8 mouse cellular contexts compared by ENCODE assay signal in the genomic region with DNA sequence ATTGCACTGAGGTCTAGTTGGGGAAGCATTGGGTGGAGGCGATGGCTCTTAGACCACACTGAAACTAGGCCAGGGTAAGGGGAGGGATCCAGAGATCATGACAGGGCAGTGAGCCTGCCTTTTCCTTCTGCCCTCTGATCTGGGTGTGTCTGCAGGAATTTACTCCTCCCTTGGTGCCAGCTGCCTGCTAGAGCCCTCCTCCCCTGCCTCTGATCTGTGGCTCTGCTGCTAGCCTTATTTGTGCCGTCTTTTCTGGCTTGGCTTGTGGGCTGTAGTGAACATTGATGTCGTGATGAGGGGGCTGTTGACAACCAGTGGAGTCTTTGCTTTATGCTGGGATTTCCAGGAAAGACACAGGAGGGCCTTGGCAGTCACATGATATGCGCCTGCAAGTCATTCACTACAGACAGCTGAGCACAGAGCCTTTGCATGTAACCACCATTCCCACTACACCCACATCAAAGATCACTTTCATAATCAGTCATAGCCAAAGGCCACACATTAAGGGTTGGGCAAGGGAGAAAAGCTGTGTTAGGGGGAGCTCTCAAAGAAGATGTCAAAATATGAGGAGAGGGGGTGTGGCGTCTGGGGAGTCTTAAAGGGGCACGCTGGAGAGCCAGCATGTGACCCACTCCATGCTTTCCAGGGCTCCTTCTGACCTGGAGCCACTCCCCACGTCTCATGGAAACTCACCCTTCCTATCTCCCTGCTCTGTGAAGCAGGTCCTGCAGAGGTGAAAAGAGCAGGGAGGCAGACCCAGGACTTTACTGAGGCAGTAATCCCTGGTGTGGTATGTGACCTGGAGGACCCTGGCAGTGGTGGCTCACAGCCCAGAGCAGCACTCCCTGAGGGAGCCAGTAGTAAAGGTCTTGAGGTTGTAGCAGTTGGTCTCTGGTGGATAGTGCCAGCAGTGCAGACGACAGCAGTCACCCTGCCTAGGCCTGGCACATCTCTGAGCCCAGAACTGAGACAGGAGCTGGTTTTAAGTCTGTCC. TPM values are rescaled to one million over a fixed set of nuclear protein-coding genes. Genes with fewer than 3 reads are reported as not detected.
DNase-seq lines count a peak whose midpoint lies in the region; ATAC-seq and TF ChIP-seq lines count a peak whose summit lies in the region.

No protein-coding gene starts in this region.

- TF ChIP-seq CTCF in midbrain, postnatal 0 days (IDR thresholded peaks at IDR 0.05) = no peak

- WGBS in hindbrain, embryonic 14.5 days = 46% methylated on average over 8 of the region's 8 CpGs
- 21% methylated on average over 8 of the region's 8 CpGs for WGBS in limb, embryonic 14.5 days
- 42% methylated on average over 8 of the region's 8 CpGs for WGBS in midbrain, postnatal 0 days

- H3K36me3 ChIP-seq in hindbrain, embryonic 14.5 days (replicated peaks; ENCODE audit: control insufficient read depth, insufficient read depth) = no peaks in the 10 kb centered on the region
- no peaks in the 10 kb centered on the region for H3K36me3 ChIP-seq in limb, embryonic 14.5 days (ENCODE audit: control insufficient read depth, insufficient read depth, low read length)
- no peaks in the 10 kb centered on the region for H3K36me3 ChIP-seq in midbrain, postnatal 0 days (ENCODE audit: insufficient read depth, low read length)

- H3K9me3 ChIP-seq in hindbrain, embryonic 14.5 days (ENCODE audit: control insufficient read depth, low read length) = no peaks in the 10 kb centered on the region
- no peaks in the 10 kb centered on the region for H3K9me3 ChIP-seq in limb, embryonic 14.5 days (ENCODE audit: control insufficient read depth, low read length)
- no peaks in the 10 kb centered on the region for H3K9me3 ChIP-seq in midbrain, postnatal 0 days (ENCODE audit: low read length)

- H3K4me1 ChIP-seq in hindbrain, embryonic 14.5 days (replicated peaks; ENCODE audit: control insufficient read depth, insufficient read depth, low read length) = peaks cover 24% of the 10 kb centered on the region
- H3K4me1 ChIP-seq in limb, embryonic 14.5 days (ENCODE audit: control insufficient read depth, insufficient read depth, low read length) = peaks cover 61% of the 10 kb centered on the region
- peaks cover 7% of the 10 kb centered on the region; the same call in 1 of the 2 replicates for H3K4me1 ChIP-seq in midbrain, postnatal 0 days (ENCODE audit: insufficient read depth, low read length)

- H3K9ac ChIP-seq in hindbrain, embryonic 14.5 days = no peak overlapping the region
- H3K9ac ChIP-seq in limb, embryonic 14.5 days (ENCODE audit: low read depth, low read length, severe bottlenecking) = no peak overlapping the region; the same call in 1 of the 2 replicates
- no peak overlapping the region for H3K9ac ChIP-seq in midbrain, postnatal 0 days (replicated peaks; ENCODE audit: low read length, poor library complexity, severe bottlenecking)

- no peak for TF ChIP-seq POLR2A in limb, embryonic 14.5 days (IDR thresholded peaks at IDR 0.05; ENCODE audit: borderline replicate concordance, extremely low read depth, insufficient read depth, insufficient read length)

- peak overlapping the region; percentile 40; the same call in 1 of the 2 replicates for H3K27ac ChIP-seq in hindbrain, embryonic 14.5 days
- peak overlapping the region; percentile 90 for H3K27ac ChIP-seq in limb, embryonic 14.5 days (replicated peaks; ENCODE audit: low read depth, low read length)
- H3K27ac ChIP-seq in midbrain, postnatal 0 days (ENCODE audit: low read depth, low read length) = no peak overlapping the region; the same call in 1 of the 2 replicates

- H3K4me2 ChIP-seq in hindbrain, embryonic 14.5 days (replicated peaks) = no peak overlapping the region
- H3K4me2 ChIP-seq in limb, embryonic 14.5 days (replicated peaks; ENCODE audit: low read depth, low read length, severe bottlenecking) = peak overlapping the region; percentile 66
- H3K4me2 ChIP-seq in midbrain, postnatal 0 days (ENCODE audit: low read depth, low read length, poor library complexity, severe bottlenecking) = no peak overlapping the region

- 0 out of 2 replicates have a peak, but pooled peaks cover 4% of the 10 kb centered on the region for H3K27me3 ChIP-seq in hindbrain, embryonic 14.5 days (ENCODE audit: control insufficient read depth, insufficient read depth, low read length)
- no peaks in the 10 kb centered on the region for H3K27me3 ChIP-seq in limb, embryonic 14.5 days (ENCODE audit: control insufficient read depth, insufficient read depth, low read length)
- no peaks in the 10 kb centered on the region for H3K27me3 ChIP-seq in midbrain, postnatal 0 days (ENCODE audit: insufficient read depth, low read length)

- peak; percentile 71 for ATAC-seq in activated CD4-positive, CD25-positive, alpha-beta regulatory T cell, adult 4 months
- ATAC-seq in hindbrain, embryonic 14.5 days (ENCODE audit: low FRiP score) = peak; percentile 19; the same call in 1 of the 2 replicates
- peak; percentile 9 for ATAC-seq in limb, embryonic 14.5 days (ENCODE audit: low FRiP score, low read depth)
- peak; percentile 31; the same call in 1 of the 2 replicates for ATAC-seq in midbrain, postnatal 0 days (ENCODE audit: low FRiP score)

- DNase-seq in CD4-positive helper T cell, adult 2 months (ENCODE audit: low read depth, low spot score) = peak; percentile 79
- peak; percentile 52 to 80 for DNase-seq in gastrocnemius, adult 8-10 months (ENCODE audit: low spot score in 2 of 2)
- no peak for DNase-seq in hindbrain, embryonic 14.5 days (ENCODE audit: low spot score)
- peak; percentile 26 for DNase-seq in limb, embryonic 14.5 days (ENCODE audit: low spot score)
- DNase-seq in midbrain, postnatal 0 days (ENCODE audit: low spot score) = no peak
- DNase-seq in adipocyte (ENCODE audit: low spot score) = no peak
- no peak for DNase-seq in spleen, postnatal 14 days (ENCODE audit: low spot score in 2 of 2)

- no peak overlapping the region for H3K4me3 ChIP-seq in hindbrain, embryonic 14.5 days (replicated peaks; ENCODE audit: low read length)
- no peak overlapping the region for H3K4me3 ChIP-seq in limb, embryonic 14.5 days (replicated peaks; ENCODE audit: low read length)
- no peak overlapping the region for H3K4me3 ChIP-seq in midbrain, postnatal 0 days (ENCODE audit: low read depth, low read length)

RNA-seq across cellular contexts. Expression of a gene that starts 39.4 kb away (rescaled TPM):
- polyA plus RNA-seq in activated CD4-positive, CD25-positive, alpha-beta regulatory T cell, adult 4 months (2017; shearing (Covaris generic)) = not detected
- not detected for total RNA-seq in gastrocnemius, adult 8-10 months (2022)
- polyA plus RNA-seq in hindbrain, embryonic 14.5 days (2014; fragmentation: Nextera tagmentation; extraction: Ambion mirVana) = not detected in 2 replicates
- not detected in 2 replicates for polyA plus RNA-seq in limb, embryonic 14.5 days (2012; rRNA removed)
- not detected in 2 replicates for polyA plus RNA-seq in limb, embryonic 14.5 days (2014; fragmentation: Nextera tagmentation; extraction: Ambion mirVana)
- not detected in 2 replicates for total RNA-seq in midbrain, postnatal 0 days (2014; rRNA removed)
- polyA plus RNA-seq in midbrain, postnatal 0 days (2015; fragmentation: Nextera tagmentation; extraction: Ambion mirVana) = not detected in 2 replicates

Comparison
In these comparisons a context has a peak if more than half of its experiments do, and no peak if none do; other contexts are left out.
1. DNase-seq: peak in CD4-positive helper T cell, adult 2 months (single experiment), gastrocnemius, adult 8-10 months (2 of 2) and limb, embryonic 14.5 days (single experiment); none in hindbrain, embryonic 14.5 days (single experiment), midbrain, postnatal 0 days (single experiment), adipocyte (single experiment) and spleen, postnatal 14 days (0 of 2).
2. ATAC-seq: peak in every context shown above with its lines; median percentile 71 in activated CD4-positive, CD25-positive, alpha-beta regulatory T cell, adult 4 months; 31 in midbrain, postnatal 0 days; 19 in hindbrain, embryonic 14.5 days; 9 in limb, embryonic 14.5 days.